Mouse (Mus musculus): ENCODE data around the gene Edn2. TPM values are rescaled to one million over a fixed set of nuclear protein-coding genes. Genes with fewer than 3 reads are reported as not detected.

The Edn2 gene
- polyA plus RNA-seq, 1 experiment from 2014 or later, result 0.30 TPM

DNA sequence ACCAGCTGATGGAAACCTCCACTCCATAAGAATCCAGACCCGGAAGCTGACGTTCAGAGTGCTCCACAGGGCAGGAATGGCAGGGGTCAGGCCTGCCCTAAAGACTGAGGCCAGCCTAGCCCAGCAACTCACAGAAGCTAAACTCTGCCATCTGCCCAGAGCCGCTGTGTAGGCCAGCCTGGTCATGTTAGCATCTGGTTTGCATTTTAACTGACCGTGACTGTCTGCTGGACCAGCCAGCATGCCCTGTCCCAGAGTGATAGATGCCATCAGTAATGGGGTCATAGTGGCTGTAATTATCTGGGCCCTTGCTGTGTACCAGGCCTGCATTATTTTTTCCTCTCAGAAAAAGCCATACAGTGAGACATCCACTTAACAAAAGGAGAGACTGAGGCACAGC lies 30.1 kb upstream of the Edn2 start:
- Histone ChIP-seq H3K4me1 (ENCODE audit: control insufficient read depth, insufficient read depth, low read length) (peaks cover 3% of the 10 kb centered on the region; the same call in 1 of the 2 replicates), H3K36me3 (ENCODE audit: control insufficient read depth, insufficient read depth, low read length) (0 out of 2 replicates have a peak, but pooled peaks cover 11% of the 10 kb centered on the region), H3K27ac (ENCODE audit: low read depth, low read length) (no peak overlapping the region), H3K4me2 (ENCODE audit: low read length) (no peak overlapping the region), H3K9me3 (replicated peaks; ENCODE audit: control insufficient read depth, low read length) (no peaks in the 10 kb centered on the region), H3K27me3 (replicated peaks; ENCODE audit: control insufficient read depth, insufficient read depth, low read length) (no peaks in the 10 kb centered on the region), H3K4me3 (ENCODE audit: low read depth, low read length) (no peak overlapping the region), H3K9ac (ENCODE audit: low read length) (no peak overlapping the region)
- ATAC-seq (no peak), DNase-seq (ENCODE audit: low spot score) (no peak)
- 88% methylated on average over 4 of the region's 4 CpGs for WGBS

GRCm38 (mm10) chr4:120131441-120132220 lies 29.4 kb upstream of the Edn2 start:
- Histone ChIP-seq H3K9me3 (replicated peaks; ENCODE audit: control insufficient read depth, low read length) (no peaks in the 10 kb centered on the region), H3K27me3 (replicated peaks; ENCODE audit: control insufficient read depth, insufficient read depth, low read length) (no peaks in the 10 kb centered on the region), H3K4me3 (ENCODE audit: low read depth, low read length) (no peak overlapping the region), H3K36me3 (ENCODE audit: control insufficient read depth, insufficient read depth, low read length) (0 out of 2 replicates have a peak, but pooled peaks cover 11% of the 10 kb centered on the region), H3K27ac (ENCODE audit: low read depth, low read length) (no peak overlapping the region), H3K4me1 (ENCODE audit: control insufficient read depth, insufficient read depth, low read length) (peaks cover 3% of the 10 kb centered on the region; the same call in 1 of the 2 replicates), H3K4me2 (ENCODE audit: low read length) (no peak overlapping the region), H3K9ac (ENCODE audit: low read length) (no peak overlapping the region)
- ATAC-seq, result peak; percentile 24; the same call in 1 of the 2 replicates
- WGBS, result 61% methylated on average over 24 of the region's 24 CpGs
- peak; percentile 68 for DNase-seq (ENCODE audit: low spot score)

DNA sequence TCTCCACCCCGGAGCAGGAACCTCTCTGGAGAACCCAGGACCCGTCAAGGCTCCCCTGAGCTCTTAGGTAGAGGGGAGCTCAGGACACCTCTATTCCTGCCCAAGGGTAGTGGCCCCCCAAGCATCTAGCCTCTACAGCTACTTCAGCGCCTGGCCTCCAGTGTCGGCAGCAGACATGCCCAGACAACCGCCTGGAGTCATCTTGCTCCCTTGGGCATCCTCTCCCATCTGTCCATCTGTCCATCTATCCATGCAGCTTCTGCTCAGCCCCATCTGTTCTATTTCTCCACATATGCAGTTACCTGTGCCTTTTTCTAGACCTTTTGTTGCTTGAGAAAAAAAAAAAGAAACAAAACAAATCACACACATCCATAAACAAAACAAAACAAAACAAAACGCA lies 26.8 kb upstream of the Edn2 start:
- no peaks in the 10 kb centered on the region for H3K9me3 ChIP-seq (replicated peaks; ENCODE audit: control insufficient read depth, low read length)
- DNase-seq (ENCODE audit: low spot score) (no peak), ATAC-seq (no peak)
- no peak overlapping the region for H3K9ac ChIP-seq (ENCODE audit: low read length)
- H3K27ac ChIP-seq (ENCODE audit: low read depth, low read length), result no peak overlapping the region
- H3K36me3 ChIP-seq (ENCODE audit: control insufficient read depth, insufficient read depth, low read length), result 0 out of 2 replicates have a peak, but pooled peaks cover 11% of the 10 kb centered on the region
- peaks cover 3% of the 10 kb centered on the region; the same call in 1 of the 2 replicates for H3K4me1 ChIP-seq (ENCODE audit: control insufficient read depth, insufficient read depth, low read length)
- no peaks in the 10 kb centered on the region for H3K27me3 ChIP-seq (replicated peaks; ENCODE audit: control insufficient read depth, insufficient read depth, low read length)
- no peak overlapping the region for H3K4me3 ChIP-seq (ENCODE audit: low read depth, low read length)
- WGBS, result 77% methylated on average over 6 of the region's 6 CpGs
- H3K4me2 ChIP-seq (ENCODE audit: low read length), result no peak overlapping the region

DNA sequence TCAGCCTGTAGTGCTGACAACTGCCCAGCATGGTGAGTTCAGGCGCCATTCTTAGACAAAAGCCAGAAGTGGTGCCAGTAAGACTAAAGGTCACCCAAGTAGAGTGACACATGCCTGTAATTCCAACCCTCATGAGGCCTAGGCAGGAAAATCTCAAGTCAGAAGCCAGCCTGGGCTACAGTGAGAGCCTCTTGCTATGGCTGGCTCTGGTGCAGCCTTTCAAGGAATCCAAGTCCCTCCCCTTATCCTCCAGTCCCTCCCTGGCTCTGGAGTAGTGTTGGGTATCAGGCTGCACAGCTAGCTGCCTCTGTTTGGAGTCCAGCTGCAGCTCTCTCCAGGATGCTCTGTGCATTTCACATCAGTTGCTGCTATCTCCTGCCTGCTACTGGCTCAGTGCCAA lies 19.2 kb upstream of the Edn2 start:
- 75% methylated on average over 1 of the region's 1 CpGs for WGBS
- H3K4me1 ChIP-seq (ENCODE audit: control insufficient read depth, insufficient read depth, low read length), result peaks cover 3% of the 10 kb centered on the region; the same call in 1 of the 2 replicates
- ATAC-seq, result no peak
- no peak overlapping the region for H3K9ac ChIP-seq (ENCODE audit: low read length)
- H3K4me3 ChIP-seq (ENCODE audit: low read depth, low read length), result no peak overlapping the region
- no peaks in the 10 kb centered on the region for H3K27me3 ChIP-seq (replicated peaks; ENCODE audit: control insufficient read depth, insufficient read depth, low read length)
- no peak overlapping the region for H3K27ac ChIP-seq (ENCODE audit: low read depth, low read length)
- no peaks in the 10 kb centered on the region for H3K36me3 ChIP-seq (ENCODE audit: control insufficient read depth, insufficient read depth, low read length)
- no peaks in the 10 kb centered on the region for H3K9me3 ChIP-seq (replicated peaks; ENCODE audit: control insufficient read depth, low read length)
- H3K4me2 ChIP-seq (ENCODE audit: low read length), result no peak overlapping the region
- no peak for DNase-seq (ENCODE audit: low spot score)

- no peak for DNase-seq (ENCODE audit: low spot score)
- Histone ChIP-seq H3K4me3 (ENCODE audit: low read depth, low read length) (no peak overlapping the region), H3K4me1 (ENCODE audit: control insufficient read depth, insufficient read depth, low read length) (peaks cover 3% of the 10 kb centered on the region; the same call in 1 of the 2 replicates), H3K27me3 (replicated peaks; ENCODE audit: control insufficient read depth, insufficient read depth, low read length) (no peaks in the 10 kb centered on the region), H3K4me2 (ENCODE audit: low read length) (no peak overlapping the region), H3K9ac (ENCODE audit: low read length) (no peak overlapping the region), H3K36me3 (ENCODE audit: control insufficient read depth, insufficient read depth, low read length) (no peaks in the 10 kb centered on the region), H3K27ac (ENCODE audit: low read depth, low read length) (no peak overlapping the region), H3K9me3 (replicated peaks; ENCODE audit: control insufficient read depth, low read length) (no peaks in the 10 kb centered on the region)
- peak; percentile 60; the same call in 1 of the 2 replicates for ATAC-seq
- 68% methylated on average over 9 of the region's 9 CpGs for WGBS
These were observed 18.1 kb upstream of the Edn2 start for GRCm38 (mm10) chr4:120142905-120143304.

GRCm38 (mm10) chr4:120144343-120144742 lies 16.7 kb upstream of the Edn2 start:
- 91% methylated on average over 5 of the region's 5 CpGs for WGBS
- no peak overlapping the region for H3K9ac ChIP-seq (ENCODE audit: low read length)
- no peak overlapping the region for H3K27ac ChIP-seq (ENCODE audit: low read depth, low read length)
- no peak overlapping the region for H3K4me3 ChIP-seq (ENCODE audit: low read depth, low read length)
- no peak for DNase-seq (ENCODE audit: low spot score)
- no peak overlapping the region for H3K4me2 ChIP-seq (ENCODE audit: low read length)
- no peaks in the 10 kb centered on the region for H3K27me3 ChIP-seq (replicated peaks; ENCODE audit: control insufficient read depth, insufficient read depth, low read length)
- peaks cover 13% of the 10 kb centered on the region for H3K4me1 ChIP-seq (ENCODE audit: control insufficient read depth, insufficient read depth, low read length)
- no peak for ATAC-seq
- no peaks in the 10 kb centered on the region for H3K9me3 ChIP-seq (replicated peaks; ENCODE audit: control insufficient read depth, low read length)
- H3K36me3 ChIP-seq (ENCODE audit: control insufficient read depth, insufficient read depth, low read length), result no peaks in the 10 kb centered on the region

DNA sequence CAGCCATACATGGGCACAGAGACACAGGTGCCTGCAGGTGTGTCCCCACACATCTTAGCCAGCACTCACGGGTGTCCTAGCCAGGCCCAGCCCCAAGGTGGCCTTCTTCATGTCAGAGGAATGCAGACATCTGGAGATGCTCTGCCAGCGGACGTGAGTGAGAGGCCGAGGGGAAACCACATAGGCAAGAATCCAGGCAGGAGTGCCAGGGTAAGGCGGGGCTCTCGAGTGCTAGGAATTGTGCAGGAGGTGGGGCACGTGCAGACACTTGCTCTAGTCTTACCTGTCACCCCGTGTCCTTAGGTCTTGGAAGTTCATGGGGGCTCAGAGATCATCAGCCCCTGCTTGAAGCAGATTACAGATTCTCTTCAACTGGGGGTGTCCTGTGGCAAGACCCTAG lies 15.1 kb upstream of the Edn2 start:
- WGBS, result 72% methylated on average over 8 of the region's 8 CpGs
- H3K9ac ChIP-seq (ENCODE audit: low read length), result no peak overlapping the region

GRCm38 (mm10) chr4:120148291-120149141 lies 12.5 kb upstream of the Edn2 start:
- ATAC-seq, result peak; percentile 91
- WGBS, result 6% methylated on average over 45 of the region's 45 CpGs
- H3K9ac ChIP-seq (ENCODE audit: low read length), result peak overlapping the region; percentile 58
- no peaks in the 10 kb centered on the region for H3K9me3 ChIP-seq (replicated peaks; ENCODE audit: control insufficient read depth, low read length)
- peak overlapping the region; percentile 52; the same call in 1 of the 2 replicates for H3K27ac ChIP-seq (ENCODE audit: low read depth, low read length)
- no peaks in the 10 kb centered on the region for H3K27me3 ChIP-seq (replicated peaks; ENCODE audit: control insufficient read depth, insufficient read depth, low read length)
- peak overlapping the region; percentile 52 for H3K4me2 ChIP-seq (ENCODE audit: low read length)
- H3K4me3 ChIP-seq (ENCODE audit: low read depth, low read length), result 0 out of 2 replicates have a peak overlapping the region, but pooled peaks have one; percentile 8
- peaks cover 11% of the 10 kb centered on the region for H3K4me1 ChIP-seq (ENCODE audit: control insufficient read depth, insufficient read depth, low read length)
- DNase-seq (ENCODE audit: low spot score), result peak; percentile 90
- no peaks in the 10 kb centered on the region for H3K36me3 ChIP-seq (ENCODE audit: control insufficient read depth, insufficient read depth, low read length)

More for the DNA sequence above, 15.1 kb upstream of the Edn2 start:
- Histone ChIP-seq H3K4me3 (ENCODE audit: low read depth, low read length) (no peak overlapping the region), H3K27ac (ENCODE audit: low read depth, low read length) (no peak overlapping the region), H3K27me3 (replicated peaks; ENCODE audit: control insufficient read depth, insufficient read depth, low read length) (no peaks in the 10 kb centered on the region), H3K36me3 (ENCODE audit: control insufficient read depth, insufficient read depth, low read length) (no peaks in the 10 kb centered on the region), H3K4me1 (ENCODE audit: control insufficient read depth, insufficient read depth, low read length) (peaks cover 15% of the 10 kb centered on the region), H3K4me2 (ENCODE audit: low read length) (no peak overlapping the region), H3K9me3 (replicated peaks; ENCODE audit: control insufficient read depth, low read length) (no peaks in the 10 kb centered on the region)
- ATAC-seq (no peak), DNase-seq (ENCODE audit: low spot score) (no peak)

Data from forebrain, embryonic 14.5 days (tissue).